Mouse (Mus musculus) layer of hippocampus, adult 8-10 months (tissue): Measurements from ENCODE around the gene Ccdc51. TPM values are rescaled to one million over a fixed set of nuclear protein-coding genes. Genes with fewer than 3 reads are reported as not detected.
A peak's percentile ranks its signal among the peaks of the same experiment; 100 is the strongest.

Experiments used
- DNase-seq, 2 experiments: peaks; one replicate each; pipeline ENCODE4 v3.0.0; 2022; ENCODE audit warnings: low spot score in 2 of 2
- total RNA-seq, 4 experiments: library from RNA; stranded (reverse); gene quantifications; 2 replicates each; pipeline ENCODE4 v1.2.4; 2022

Ccdc51 gene
- total RNA-seq, result 1 to 10 TPM; 7.8 to 9.2 (median 8.9) TPM

DNA sequence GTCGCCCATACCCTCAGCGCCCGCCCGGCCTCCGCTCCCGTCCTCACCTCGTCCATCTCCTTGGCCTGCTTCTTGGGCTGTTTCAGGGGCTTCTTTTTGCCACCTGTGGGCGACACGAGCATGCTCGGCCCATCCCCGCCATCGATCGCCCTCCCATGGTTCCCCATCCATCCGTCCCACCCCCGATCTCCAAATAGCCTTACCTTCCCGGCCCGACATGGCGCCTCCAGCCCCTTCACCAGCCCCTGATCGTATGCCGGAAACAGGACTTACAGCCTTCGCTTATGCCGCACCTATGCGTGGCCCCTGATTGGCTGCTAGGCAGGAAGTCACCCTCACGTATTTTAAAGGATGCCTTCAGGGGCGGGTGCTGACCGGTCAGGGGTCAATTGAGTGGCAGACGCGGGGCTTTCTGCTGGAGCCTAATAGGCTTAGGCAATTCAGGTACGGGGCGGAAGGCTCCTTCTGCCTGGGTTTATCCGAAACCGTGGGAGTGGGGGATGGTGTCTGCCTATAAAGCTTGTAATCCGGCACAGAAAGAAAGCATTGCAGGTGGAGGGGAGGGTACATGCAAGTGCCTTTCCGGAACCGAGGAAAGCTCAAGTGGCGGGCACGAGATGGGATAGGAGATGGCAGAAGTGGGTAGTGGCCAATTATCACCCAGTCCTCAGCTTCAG, at the start of gene Ccdc51, which contains the start of gene Tma7:
Gene Ccdc51 (plus strand): TSS at position 370 of the 677 bp plus-strand sequence.
Gene Tma7 (minus strand): TSS at position 464 of the 677 bp plus-strand sequence.
- peak; percentile 87 to 88 for DNase-seq

GRCm38 (mm10) chr9:109038086-109038895, 44.0 kb upstream of the Ccdc51 start, which contains the start of gene Shisa5:
Gene Shisa5 (plus strand): TSS chr9:109038565.
- DNase-seq, result no peak

DNA sequence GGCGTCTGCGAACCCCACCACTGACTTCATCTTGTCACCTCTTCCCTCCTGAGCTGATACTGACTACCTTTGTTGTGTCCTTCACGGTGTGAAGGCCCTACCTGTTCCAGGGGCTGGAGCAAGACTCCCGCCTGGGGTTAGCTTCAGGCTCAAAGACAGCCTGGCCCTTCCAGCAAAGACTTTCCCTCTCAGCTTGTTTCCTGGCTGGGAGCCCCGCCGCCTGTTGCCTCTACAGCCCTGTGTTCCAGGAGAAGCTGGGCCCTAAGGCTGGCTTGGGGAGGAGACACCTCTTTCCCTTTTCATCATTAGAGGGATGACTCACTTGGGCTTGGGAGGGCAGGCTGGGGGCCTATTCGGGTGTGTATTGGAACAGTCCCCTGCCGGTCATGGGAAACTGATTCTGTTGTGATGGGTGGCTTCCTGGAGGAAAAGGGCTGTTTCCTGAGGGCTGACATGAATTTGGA, 43.4 kb upstream of the Ccdc51 start:
- no peak for DNase-seq

DNA sequence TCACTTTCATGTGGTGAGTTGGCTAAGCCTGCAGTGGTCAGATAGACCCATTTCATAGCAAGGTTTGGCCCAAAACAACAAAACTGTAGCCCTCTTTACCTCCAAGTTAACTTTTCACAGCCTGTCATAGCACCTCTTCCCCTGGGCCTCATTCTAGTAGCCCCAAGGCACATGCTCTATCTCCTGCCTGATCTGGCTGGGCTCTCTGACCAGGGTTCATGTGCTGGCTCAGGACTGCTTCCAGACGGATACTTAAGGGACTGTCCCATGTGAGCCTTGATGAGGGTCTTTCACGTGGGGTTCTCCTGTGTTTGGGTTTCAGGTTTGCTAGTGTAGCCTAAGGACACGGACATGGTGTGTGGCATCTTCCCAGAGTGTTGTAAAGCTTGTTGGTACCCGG, 42.6 kb upstream of the Ccdc51 start:
- DNase-seq, result no peak

- DNase-seq, result no peak
These were observed 42.1 kb upstream of the Ccdc51 start for GRCm38 (mm10) chr9:109040216-109040615.

GRCm38 (mm10) chr9:109040906-109041305, 41.4 kb upstream of the Ccdc51 start:
- DNase-seq, result no peak

- DNase-seq, result no peak
These were observed 40.9 kb upstream of the Ccdc51 start for GRCm38 (mm10) chr9:109041351-109041750.

DNA sequence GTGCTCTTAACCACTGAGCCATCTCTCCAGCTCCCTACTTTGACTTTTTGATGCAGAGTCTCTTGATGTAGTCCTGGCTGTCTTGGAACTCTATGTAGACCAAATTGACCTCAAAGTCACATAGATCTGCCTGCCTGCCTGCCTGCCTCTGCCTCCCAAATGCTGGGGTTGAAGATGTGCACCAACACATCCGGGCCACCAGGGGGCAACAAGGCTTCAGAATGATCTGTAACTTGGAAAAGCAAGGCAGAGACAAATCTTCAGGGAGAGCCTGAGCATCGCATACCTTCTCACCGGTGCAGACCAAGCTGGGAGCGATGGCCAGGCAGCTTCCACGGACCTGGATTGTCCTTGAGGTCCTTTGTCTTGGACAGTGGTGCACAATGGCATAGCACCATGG, 36.0 kb upstream of the Ccdc51 start:
- no peak for DNase-seq

DNA sequence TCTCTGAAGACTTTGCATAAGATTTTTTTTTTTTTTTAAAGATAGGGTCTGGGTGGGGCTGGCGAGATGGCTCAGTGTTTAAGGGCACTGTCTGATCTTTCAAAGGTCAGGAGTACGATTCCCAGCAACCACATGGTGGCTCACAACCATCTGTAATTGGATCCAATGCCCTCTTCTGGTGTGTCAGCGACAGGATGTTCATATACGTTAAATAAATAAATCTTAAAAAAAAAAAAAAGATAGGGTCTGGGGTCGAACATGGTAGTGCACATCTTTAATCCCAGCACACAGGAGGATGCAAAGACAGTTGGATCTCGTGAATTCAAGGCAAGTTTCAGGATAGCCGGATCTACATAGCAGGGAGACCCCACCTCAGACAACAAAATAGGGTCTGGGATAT, 33.0 kb upstream of the Ccdc51 start:
- no peak for DNase-seq

GRCm38 (mm10) chr9:109049996-109050673, 32.2 kb upstream of the Ccdc51 start:
- no peak for DNase-seq

GRCm38 (mm10) chr9:109050674-109050997, 31.7 kb upstream of the Ccdc51 start:
- DNase-seq, result no peak

GRCm38 (mm10) chr9:109051011-109051501, 31.2 kb upstream of the Ccdc51 start:
- no peak for DNase-seq

GRCm38 (mm10) chr9:109051651-109052489, 30.4 kb upstream of the Ccdc51 start:
- DNase-seq, result no peak

GRCm38 (mm10) chr9:109052490-109053260, 29.6 kb upstream of the Ccdc51 start:
- no peak for DNase-seq

DNA sequence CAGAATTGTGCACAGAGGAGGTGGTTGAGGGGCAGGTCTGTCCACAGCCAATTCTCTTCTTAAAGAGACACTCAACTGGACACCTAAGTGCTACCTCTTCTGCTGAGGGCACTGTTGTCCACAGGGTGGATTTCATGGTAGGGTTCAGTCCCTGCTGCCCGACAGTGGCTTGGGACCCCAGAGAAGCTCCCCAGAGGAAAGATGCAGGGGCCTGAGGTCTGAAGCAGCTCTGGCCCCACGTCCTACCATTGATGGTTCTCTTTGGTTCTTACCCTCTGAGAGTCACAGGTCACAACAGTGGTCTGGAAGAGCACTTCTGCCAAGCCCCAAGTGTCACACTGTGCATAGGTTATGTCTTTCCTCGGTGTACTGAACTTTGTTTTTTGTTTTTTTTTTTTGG, 28.9 kb upstream of the Ccdc51 start:
- no peak for DNase-seq

DNA sequence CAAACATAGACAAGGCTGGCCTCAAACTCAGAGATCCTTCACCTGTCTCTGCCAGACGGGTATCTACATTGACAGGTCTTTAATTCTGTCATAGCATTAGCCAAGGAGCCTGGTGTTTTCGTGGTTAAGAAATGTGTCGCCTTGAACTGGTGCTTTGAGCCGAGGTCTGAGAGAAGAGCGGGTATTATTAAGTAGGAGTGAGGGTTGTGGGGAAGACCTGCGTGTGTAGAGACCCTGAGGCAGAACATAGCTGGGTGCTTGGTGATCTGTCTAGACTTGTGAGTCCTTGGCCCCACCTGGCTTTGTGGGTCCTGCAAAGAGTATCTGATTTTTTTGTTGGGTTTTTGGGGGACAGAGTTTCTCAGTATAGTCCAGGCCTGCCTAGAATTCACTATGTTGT, 28.4 kb upstream of the Ccdc51 start:
- no peak for DNase-seq

DNA sequence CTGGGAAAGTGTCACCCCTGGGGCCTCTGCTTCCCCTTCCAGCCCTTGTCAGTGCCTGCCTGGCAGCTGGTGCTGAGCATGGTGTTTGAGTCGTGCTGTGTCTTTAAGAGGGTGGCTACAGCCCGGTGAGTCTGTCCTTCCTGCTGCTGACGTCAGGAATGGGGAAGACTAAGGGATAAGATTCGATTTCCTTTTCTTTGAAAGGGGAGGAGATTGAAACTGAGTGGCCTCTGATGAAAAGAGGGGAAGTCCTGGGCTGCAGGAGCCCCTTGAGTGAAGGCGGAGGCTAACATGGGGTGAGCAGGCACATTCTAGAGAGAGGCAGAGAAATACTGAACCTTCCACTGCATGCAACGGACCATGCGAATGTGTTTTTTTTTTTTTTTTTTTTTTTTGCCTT, 27.6 kb upstream of the Ccdc51 start:
- DNase-seq, result peak; percentile 71 to 80

- DNase-seq, result no peak
These were observed 26.8 kb upstream of the Ccdc51 start for GRCm38 (mm10) chr9:109055271-109056030.

DNA sequence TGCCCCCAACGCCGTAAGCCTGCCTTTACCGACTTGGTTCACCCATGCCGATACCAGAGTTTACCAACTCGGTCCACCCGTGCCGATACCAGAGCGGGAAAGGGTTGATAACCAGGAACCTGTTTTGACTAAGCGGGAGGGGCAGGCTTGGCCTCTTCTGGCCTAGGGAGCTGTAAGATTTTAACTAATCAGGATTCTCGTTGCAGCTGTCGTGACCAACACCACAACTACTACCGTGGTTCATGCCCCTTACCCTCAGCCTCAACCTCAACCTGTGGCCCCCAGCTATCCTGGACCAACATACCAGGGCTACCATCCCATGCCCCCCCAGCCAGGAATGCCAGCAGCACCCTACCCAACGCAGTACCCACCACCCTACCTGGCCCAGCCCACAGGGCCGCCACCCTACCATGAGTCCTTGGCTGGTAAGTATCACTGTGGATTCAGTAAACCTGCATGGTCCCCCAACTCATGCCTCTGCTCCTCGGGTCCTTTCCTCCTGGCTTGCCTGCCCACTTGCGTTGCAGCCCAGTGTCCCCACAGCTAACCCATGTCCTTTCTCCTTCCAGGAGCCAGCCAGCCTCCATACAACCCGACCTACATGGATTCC, 26.1 kb upstream of the Ccdc51 start:
- DNase-seq, result no peak
